Mouse (Mus musculus): ENCODE measurements around the gene Rxra.

- no peak for TF ChIP-seq CTCF (IDR thresholded peaks at IDR 0.05; ENCODE audit: extremely low read depth, insufficient read depth, insufficient read length, insufficient replicate concordance)
- TF ChIP-seq POLR2A (IDR thresholded peaks at IDR 0.05; ENCODE audit: low read depth, low read length) = no peak
Measured at GRCm38 (mm10) chr2:27653496-27654030, 22.7 kb upstream of the Rxra start.

Data from spleen, adult 2 months (tissue).